In genomic region chr14:27358202-27358601, GRCm38 (mm10) we compare ENCODE assay signal across 20 mouse cellular contexts.
"Had no signal": no experiment of that assay in that cellular context is flagged by ENCODE, and none has a peak within 500 bp of the region (broad histone marks: within the 10 kb centered on the region; RNA-seq: fewer than 3 reads in every experiment).

No protein-coding gene starts in this region.

- ATAC-seq: lung, postnatal 0 days; midbrain, embryonic 13.5 days; midbrain, embryonic 15.5 days had no signal

- H3K4me3 ChIP-seq: lung, embryonic 15.5 days; megakaryocyte, embryonic 14.5 days; midbrain, embryonic 13.5 days; midbrain, embryonic 15.5 days; neural tube, embryonic 12.5 days; stomach, embryonic 15.5 days had no signal

- H3K27ac ChIP-seq: lung, embryonic 15.5 days; macrophage; midbrain, embryonic 13.5 days; midbrain, embryonic 15.5 days; neural tube, embryonic 12.5 days; stomach, embryonic 15.5 days; stomach, postnatal 0 days had no signal

- H3K36me3 ChIP-seq: lung, embryonic 15.5 days; midbrain, embryonic 13.5 days; midbrain, embryonic 15.5 days; neural tube, embryonic 12.5 days; stomach, embryonic 15.5 days had no signal

- H3K4me2 ChIP-seq: lung, embryonic 15.5 days; midbrain, embryonic 11.5 days; midbrain, embryonic 13.5 days; midbrain, embryonic 15.5 days; neural tube, embryonic 12.5 days; stomach, embryonic 15.5 days had no signal

- H3K4me1 ChIP-seq: midbrain, embryonic 13.5 days; midbrain, embryonic 15.5 days; stomach, embryonic 15.5 days had no signal

- H3K9ac ChIP-seq: lung, embryonic 15.5 days; midbrain, embryonic 13.5 days; midbrain, embryonic 15.5 days; neural tube, embryonic 12.5 days; stomach, embryonic 15.5 days had no signal

- H3K27me3 ChIP-seq: lung, embryonic 15.5 days; megakaryocyte, embryonic 14.5 days; midbrain, embryonic 13.5 days; midbrain, embryonic 15.5 days; neural tube, embryonic 12.5 days; stomach, embryonic 15.5 days had no signal

- H3K9me3 ChIP-seq: lung, embryonic 15.5 days; megakaryocyte, embryonic 14.5 days; midbrain, embryonic 13.5 days; midbrain, embryonic 15.5 days; neural tube, embryonic 12.5 days; stomach, embryonic 15.5 days had no signal

- DNase-seq: lung, adult 2 months; lung, postnatal 14 days; lung, postnatal 36 days; retina, postnatal 1 day; right cerebral cortex, adult 18-20 months; right cerebral cortex, postnatal 25 days; right cerebral cortex, postnatal 4 days; thymus, adult 2 months; thymus, postnatal 25 days; thymus, postnatal 4 days had no signal
